16 mouse cellular contexts compared by ENCODE assay signal in genomic region chr12:80070534-80071287, GRCm38 (mm10). TPM values are rescaled to one million over a fixed set of nuclear protein-coding genes. Genes with fewer than 3 reads are reported as not detected.
A peak's percentile ranks its signal among the peaks of the same experiment; 100 is the strongest.
DNase-seq lines count a peak whose midpoint lies in the region; ATAC-seq lines count a peak whose summit lies in the region.
"Had no signal": no experiment of that assay in that cellular context is flagged by ENCODE, and none has a peak within 500 bp of the region (broad histone marks: within the 10 kb centered on the region; RNA-seq: fewer than 3 reads in every experiment).

No protein-coding gene starts in this region.

- H3K36me3 ChIP-seq in hindbrain, embryonic 15.5 days, result no peaks in the 10 kb centered on the region
- H3K36me3 ChIP-seq in splenic B cell, adult 2 months (ENCODE audit: control insufficient read depth, insufficient read depth, low read length, poor library complexity, severe bottlenecking), result no peaks in the 10 kb centered on the region
- H3K36me3 ChIP-seq: embryonic facial prominence, embryonic 15.5 days; heart, embryonic 10.5 days; liver, embryonic 13.5 days had no signal

- peak overlapping the region; percentile 25; the same call in 1 of the 2 replicates for H3K27ac ChIP-seq in hindbrain, embryonic 15.5 days (replicated peaks)
- H3K27ac ChIP-seq: embryonic facial prominence, embryonic 15.5 days; heart, embryonic 10.5 days; liver, embryonic 13.5 days; macrophage had no signal

- no peak overlapping the region for H3K4me2 ChIP-seq in hindbrain, embryonic 15.5 days
- H3K4me2 ChIP-seq: embryonic facial prominence, embryonic 15.5 days; liver, embryonic 13.5 days had no signal

- H3K9me3 ChIP-seq in hindbrain, embryonic 15.5 days, result no peaks in the 10 kb centered on the region
- H3K9me3 ChIP-seq: embryonic facial prominence, embryonic 15.5 days; heart, embryonic 10.5 days; liver, embryonic 13.5 days had no signal

- H3K4me3 ChIP-seq in hindbrain, embryonic 15.5 days, result no peak overlapping the region
- H3K4me3 ChIP-seq: embryonic facial prominence, embryonic 15.5 days; heart, embryonic 10.5 days; liver, embryonic 13.5 days had no signal

- peak; percentile 26 for DNase-seq in embryo, embryonic 10.5 days (ENCODE audit: low spot score)
- no peak for DNase-seq in embryo, embryonic 9.5 days (ENCODE audit: extremely low spot score)
- DNase-seq in spleen, postnatal 36 days (ENCODE audit: low spot score in 2 of 2), result peak; percentile 57 to 75
- DNase-seq in spleen, postnatal 4 days (ENCODE audit: low spot score in 2 of 2), result no peak
- peak; percentile 82 for DNase-seq in splenic B cell, adult 2 months (ENCODE audit: low read depth, low spot score)
- no peak for DNase-seq in cerebellum, postnatal 14 days
- DNase-seq in cerebellum, postnatal 25 days, result no peak
- DNase-seq: cerebellum, adult 9-10 months; kidney, postnatal 14 days; liver, embryonic 13.5 days; thymus, adult 18-20 months had no signal

- WGBS in hindbrain, embryonic 15.5 days, result 27% methylated on average over 8 of the region's 8 CpGs

- H3K27me3 ChIP-seq in hindbrain, embryonic 15.5 days, result no peaks in the 10 kb centered on the region
- no peaks in the 10 kb centered on the region for H3K27me3 ChIP-seq in splenic B cell, adult 2 months (ENCODE audit: control insufficient read depth, insufficient read depth, low read length, poor library complexity, severe bottlenecking)
- H3K27me3 ChIP-seq: embryonic facial prominence, embryonic 15.5 days; liver, embryonic 13.5 days; Patski had no signal

- 0 out of 2 replicates have a peak, but pooled peaks cover 3% of the 10 kb centered on the region for H3K4me1 ChIP-seq in hindbrain, embryonic 15.5 days (replicated peaks)

- H3K9ac ChIP-seq in hindbrain, embryonic 15.5 days, result no peak overlapping the region
- H3K9ac ChIP-seq: embryonic facial prominence, embryonic 15.5 days; liver, embryonic 13.5 days had no signal

- peak; percentile 63; the same call in 1 of the 2 replicates for ATAC-seq in hindbrain, embryonic 15.5 days (ENCODE audit: low FRiP score, low read depth)
- ATAC-seq: Patski had no signal

RNA-seq across cellular contexts. Expression of gene Zfp36l1, which starts 42.1 kb away (rescaled TPM):
- polyA plus RNA-seq in hindbrain, embryonic 15.5 days (2015; fragmentation: Nextera tagmentation; extraction: Ambion mirVana), result 46.1 and 55.4 TPM in 2 replicates

Comparison
In these comparisons a context has a peak if more than half of its experiments do, and no peak if none do; other contexts are left out.
1. DNase-seq: peak in embryo, embryonic 10.5 days (single experiment), spleen, postnatal 36 days (2 of 2) and splenic B cell, adult 2 months (single experiment); none in embryo, embryonic 9.5 days (single experiment), spleen, postnatal 4 days (0 of 2), cerebellum, postnatal 14 days (0 of 2) and cerebellum, postnatal 25 days (0 of 2).